Mouse (Mus musculus) stomach, postnatal 0 days (tissue): ENCODE data around the gene Ntrk2. TPM values are rescaled to one million over a fixed set of nuclear protein-coding genes. Genes with fewer than 3 reads are reported as not detected.

Experiments
- ATAC-seq: fragments of 200-750 bp; cut with Nextera tagmentation; 2 replicates; pipeline ENCODE4 v1.8.0; 2017; ENCODE audit not compliant: low FRiP score, low TSS enrichment
- DNase-seq: peaks from one replicate; pipeline ENCODE4 v3.0.0-alpha.2; 2016; ENCODE audit warnings: low spot score
- H3K27ac ChIP-seq: fragments of 300-500 bp; sonication (generic); replicated peaks from 2 replicates; pipeline ENCODE4 v1.5.1; 2014; ENCODE audit warnings: mild to moderate bottlenecking, control low read depth
- H3K27me3 ChIP-seq: fragments of 300-500 bp; sonication (generic); 2 replicates; pipeline ENCODE4 v1.6.1; 2014; ENCODE audit warnings: low read length; ENCODE audit not compliant: control insufficient read depth, insufficient read depth
- H3K36me3 ChIP-seq: fragments of 300-500 bp; sonication (generic); 2 replicates; pipeline ENCODE4 v1.6.1; 2014; ENCODE audit warnings: low read length, mixed read lengths; ENCODE audit not compliant: control insufficient read depth, insufficient read depth
- H3K4me1 ChIP-seq: fragments of 300-500 bp; sonication (generic); replicated peaks from 2 replicates; pipeline ENCODE4 v1.6.1; 2014; ENCODE audit warnings: antibody characterized with exemption; ENCODE audit not compliant: control insufficient read depth, insufficient read depth
- H3K4me2 ChIP-seq: fragments of 300-500 bp; sonication (generic); replicated peaks from 2 replicates; pipeline ENCODE4 v1.6.1; 2014; ENCODE audit warnings: low read depth, mild to moderate bottlenecking, control low read depth, moderate library complexity
- H3K4me3 ChIP-seq: fragments of 300-500 bp; sonication (generic); 2 replicates; pipeline ENCODE4 v1.5.1; 2014; ENCODE audit warnings: low read depth, low read length, control low read depth
- H3K9ac ChIP-seq: fragments of 300-500 bp; sonication (generic); 2 replicates; pipeline ENCODE4 v1.6.1; 2014; ENCODE audit warnings: mild to moderate bottlenecking, low read length, control low read depth, mixed read lengths
- H3K9me3 ChIP-seq: fragments of 300-500 bp; sonication (generic); 2 replicates; pipeline ENCODE4 v1.6.1; 2016; ENCODE audit warnings: low read length; ENCODE audit not compliant: control insufficient read depth
- CTCF ChIP-seq: IDR thresholded peaks from 2 replicates; pipeline ENCODE4 v1.5.1; 2016; ENCODE audit warnings: antibody characterized with exemption, low read depth, mild to moderate bottlenecking, moderate library complexity
- EP300 ChIP-seq: optimal IDR thresholded peaks from 2 replicates; pipeline ENCODE3; 2016; ENCODE audit warnings: antibody characterized with exemption
- WGBS: fragments of 180-500 bp; shearing (Covaris S2); extraction: QIAGEN DNeasy Blood & Tissue Kit; methylation state at CpG from one replicate; pipeline ENCODE4 v1.1.7; 2014; 5-methylcytosine and 5-hydroxymethylcytosine counted together
- polyA plus RNA-seq: library from polyadenylated mRNA; unstranded; fragments of >200 nt; fragmentation: Nextera tagmentation; extraction: Ambion mirVana; gene quantifications from 2 replicates; pipeline ENCODE4 v1.2.1, GENCODE M21; 2015

Ntrk2 gene
- polyA plus RNA-seq, 1 experiment from 2014 or later = 1.7 TPM

DNA sequence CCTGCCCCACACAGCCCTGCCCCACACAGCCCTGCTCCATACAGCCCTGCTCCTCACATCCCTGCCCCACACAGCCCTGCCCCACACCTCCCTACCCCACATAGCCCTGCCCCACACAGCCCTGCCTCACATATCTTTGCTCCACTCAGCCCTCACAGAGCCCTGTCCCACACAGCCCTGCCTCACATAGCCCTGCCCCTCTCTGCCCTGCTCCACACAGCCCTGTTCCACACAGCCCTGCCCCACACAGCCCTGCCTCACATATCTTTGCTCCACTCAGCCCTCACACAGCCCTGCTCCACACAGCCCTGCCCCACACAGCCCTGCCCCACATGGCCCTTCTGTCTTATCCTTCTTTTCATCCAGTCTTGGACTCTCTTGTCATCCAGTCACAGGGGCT is 106.2 kb downstream of the Ntrk2 start:
- H3K4me2 ChIP-seq = no peak overlapping the region
- no peaks in the 10 kb centered on the region for H3K4me1 ChIP-seq
- DNase-seq (no peak), ATAC-seq (no peak)
- H3K9me3 ChIP-seq = no peaks in the 10 kb centered on the region
- H3K36me3 ChIP-seq = no peaks in the 10 kb centered on the region
- TF ChIP-seq EP300 (no peak), CTCF (no peak)
- H3K27ac ChIP-seq = no peak overlapping the region
- H3K9ac ChIP-seq = no peak overlapping the region
- H3K4me3 ChIP-seq = no peak overlapping the region
- H3K27me3 ChIP-seq = no peaks in the 10 kb centered on the region

DNA sequence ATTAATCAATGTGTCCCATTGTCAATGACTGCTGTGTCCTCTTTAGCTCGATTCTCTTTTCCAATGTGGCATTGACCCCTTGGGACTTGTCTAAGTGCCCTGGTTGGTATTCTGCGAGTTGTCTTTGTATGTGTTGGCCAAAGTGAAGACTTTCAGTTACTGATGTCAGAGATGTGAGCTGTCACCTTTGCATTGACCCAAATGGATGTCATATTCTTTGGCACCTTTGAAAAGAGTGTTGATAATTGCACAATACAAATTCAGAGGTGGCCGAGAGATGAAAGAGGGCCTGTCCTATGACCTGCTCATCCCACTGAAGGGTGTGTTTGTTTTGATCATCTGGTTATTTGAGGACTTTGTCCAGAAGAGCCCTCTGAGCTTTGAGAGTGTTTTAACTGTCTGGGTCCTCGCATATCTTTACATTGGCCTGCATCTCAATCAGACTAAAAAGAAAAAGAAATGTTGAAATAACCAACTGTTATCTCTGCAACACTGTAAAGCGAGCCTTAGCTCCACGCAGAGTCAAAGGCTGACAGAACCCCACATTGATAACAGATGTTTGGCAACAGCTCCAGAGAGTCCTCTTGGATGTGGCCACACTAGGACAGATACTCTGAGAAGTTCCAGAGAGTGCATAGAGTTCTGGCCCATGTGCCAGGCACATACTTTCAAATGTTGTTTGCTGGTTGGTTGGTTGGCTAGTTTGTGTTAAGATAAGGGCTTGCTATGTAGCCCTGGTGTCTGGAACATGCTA is 107.9 kb downstream of the Ntrk2 start:
- ATAC-seq (no peak), DNase-seq (no peak)
- no peaks in the 10 kb centered on the region for H3K9me3 ChIP-seq

GRCm38 (mm10) chr13:58916348-58916747 is 110.0 kb downstream of the Ntrk2 start:
- Histone ChIP-seq H3K4me2 (no peak overlapping the region), H3K36me3 (no peaks in the 10 kb centered on the region), H3K4me1 (no peaks in the 10 kb centered on the region), H3K27ac (no peak overlapping the region), H3K4me3 (no peak overlapping the region), H3K27me3 (no peaks in the 10 kb centered on the region), H3K9me3 (no peaks in the 10 kb centered on the region), H3K9ac (no peak overlapping the region)
- 98% methylated on average over 2 of the region's 2 CpGs for WGBS
- no peak for TF ChIP-seq CTCF
- TF ChIP-seq EP300 = no peak
- no peak for DNase-seq
- ATAC-seq = no peak

More for the DNA sequence above, 107.9 kb downstream of the Ntrk2 start:
- Histone ChIP-seq H3K36me3 (no peaks in the 10 kb centered on the region), H3K27me3 (no peaks in the 10 kb centered on the region), H3K4me1 (no peaks in the 10 kb centered on the region), H3K9ac (no peak overlapping the region), H3K4me3 (no peak overlapping the region), H3K27ac (no peak overlapping the region), H3K4me2 (no peak overlapping the region)
- no peak for TF ChIP-seq EP300
- TF ChIP-seq CTCF = no peak
- WGBS = 66% methylated on average over 6 of the region's 6 CpGs

DNA sequence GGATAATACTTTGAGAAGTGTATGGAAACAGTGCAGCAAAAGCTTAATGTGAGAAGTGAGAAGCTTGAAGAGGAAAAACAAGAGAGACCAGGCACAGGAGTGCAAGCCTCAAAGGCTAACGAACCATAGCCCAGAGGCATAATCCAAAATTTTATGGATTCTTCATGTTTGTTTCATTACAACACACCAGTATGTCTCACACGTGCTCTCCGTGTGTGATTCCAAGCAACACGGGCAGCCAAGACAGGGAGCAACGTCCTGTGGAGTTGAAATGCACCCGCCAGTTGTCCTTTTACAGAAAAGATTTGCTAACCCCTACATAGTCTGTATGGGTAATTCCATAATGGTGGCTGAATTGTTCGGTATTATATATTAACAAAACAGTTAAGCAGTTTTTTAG is 113.9 kb downstream of the Ntrk2 start:
- Histone ChIP-seq H3K9ac (no peak overlapping the region), H3K27me3 (no peaks in the 10 kb centered on the region), H3K4me1 (no peaks in the 10 kb centered on the region), H3K4me2 (no peak overlapping the region), H3K27ac (no peak overlapping the region), H3K36me3 (no peaks in the 10 kb centered on the region), H3K4me3 (no peak overlapping the region), H3K9me3 (no peaks in the 10 kb centered on the region)
- ATAC-seq = no peak
- no peak for DNase-seq
- 91% methylated on average over 7 of the region's 7 CpGs for WGBS
- TF ChIP-seq EP300 (no peak), CTCF (no peak)

DNA sequence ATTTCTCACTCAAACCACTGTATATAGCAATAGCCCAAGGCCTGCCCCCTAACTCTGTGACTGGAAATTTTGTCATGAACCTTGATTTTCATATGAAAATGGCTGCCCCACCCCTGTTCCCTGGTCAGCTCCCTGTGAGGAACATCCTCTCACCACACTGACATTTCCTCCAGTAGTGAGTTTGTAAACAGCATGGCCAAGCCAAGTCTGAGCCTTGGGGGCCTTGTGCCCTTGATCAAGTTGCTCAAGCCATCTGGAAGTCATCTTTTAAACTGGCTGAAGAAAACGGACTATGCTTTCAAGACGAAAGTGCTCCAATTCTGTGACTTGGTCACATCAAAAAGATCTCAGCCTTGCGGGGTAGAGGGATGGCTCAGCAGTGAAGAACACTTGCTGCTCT is 114.9 kb downstream of the Ntrk2 start:
- no peaks in the 10 kb centered on the region for H3K36me3 ChIP-seq
- H3K4me2 ChIP-seq = no peak overlapping the region
- no peaks in the 10 kb centered on the region for H3K9me3 ChIP-seq
- H3K4me1 ChIP-seq = no peaks in the 10 kb centered on the region
- no peak for DNase-seq
- H3K9ac ChIP-seq = no peak overlapping the region
- H3K27me3 ChIP-seq = no peaks in the 10 kb centered on the region
- TF ChIP-seq EP300 (no peak), CTCF (no peak)
- no peak overlapping the region for H3K4me3 ChIP-seq
- ATAC-seq = no peak
- no peak overlapping the region for H3K27ac ChIP-seq
- WGBS = 74% methylated on average over 3 of the region's 3 CpGs

DNA sequence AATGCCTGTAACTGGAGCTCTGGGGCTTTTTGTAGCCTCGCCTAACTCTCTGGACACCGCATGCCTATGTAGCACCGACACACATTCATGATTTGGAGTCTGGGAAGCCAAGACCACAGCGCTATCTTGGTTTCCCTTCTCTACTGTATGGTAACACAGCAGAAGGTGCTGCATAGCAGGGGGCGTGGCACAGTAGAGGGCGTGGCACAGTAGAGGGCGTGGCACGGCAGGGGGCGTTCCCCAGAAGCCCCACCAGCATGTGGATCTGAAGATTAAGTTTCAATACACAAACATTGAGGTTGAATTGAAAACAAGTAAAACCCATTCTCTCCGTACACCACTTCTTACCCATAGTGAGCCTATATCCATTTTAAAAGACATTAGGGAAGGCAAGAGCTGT is 115.3 kb downstream of the Ntrk2 start:
- Histone ChIP-seq H3K27ac (no peak overlapping the region), H3K36me3 (no peaks in the 10 kb centered on the region), H3K4me2 (no peak overlapping the region), H3K27me3 (no peaks in the 10 kb centered on the region), H3K9me3 (no peaks in the 10 kb centered on the region), H3K4me1 (no peaks in the 10 kb centered on the region), H3K9ac (no peak overlapping the region), H3K4me3 (no peak overlapping the region)
- no peak for TF ChIP-seq CTCF
- TF ChIP-seq EP300 = no peak
- ATAC-seq = no peak
- WGBS = 79% methylated on average over 10 of the region's 10 CpGs
- no peak for DNase-seq
